Mouse (Mus musculus) spleen, adult 2 months (tissue): Measurements from ENCODE around the gene Spata31d1a. TPM values are rescaled to one million over a fixed set of nuclear protein-coding genes. Genes with fewer than 3 reads are reported as not detected.

Experiments used
- DNase-seq, 2 experiments: peaks; one replicate each; pipeline versions ENCODE4 v3.0.0 to v3.0.0-alpha.2; 2012 to 2021; ENCODE audit warnings: low spot score in 2 of 2, low read depth in 1 of 2
- H3K27ac ChIP-seq: fragments of 200-500 bp; 2 replicates; pipeline ENCODE4 v1.5.1; 2012; ENCODE audit warnings: low read length, inconsistent platforms; ENCODE audit not compliant: insufficient read depth
- H3K27me3 ChIP-seq: fragments of 200-500 bp; 2 replicates; pipeline ENCODE4 v1.6.1; 2012; ENCODE audit warnings: mild to moderate bottlenecking, moderate library complexity, low read length, inconsistent platforms; ENCODE audit not compliant: control insufficient read depth, insufficient read depth
- H3K36me3 ChIP-seq: fragments of 200-500 bp; 2 replicates; pipeline ENCODE4 v1.6.1; 2012; ENCODE audit warnings: mild to moderate bottlenecking, low read length, inconsistent platforms; ENCODE audit not compliant: control insufficient read depth, insufficient read depth
- H3K4me1 ChIP-seq: fragments of 200-500 bp; 2 replicates; pipeline ENCODE4 v1.6.1; 2011; ENCODE audit warnings: inconsistent platforms; ENCODE audit not compliant: control insufficient read depth, insufficient read depth, insufficient read length
- H3K4me3 ChIP-seq: fragments of 200-500 bp; 2 replicates; pipeline ENCODE4 v1.5.1; 2011; ENCODE audit warnings: mild to moderate bottlenecking, inconsistent platforms; ENCODE audit not compliant: insufficient read depth, insufficient read length; ENCODE audit errors: extremely low read depth
- CTCF ChIP-seq: fragments of 200-500 bp; IDR thresholded peaks from 2 replicates; pipeline ENCODE4 v1.5.1; 2011; ENCODE audit warnings: mild to moderate bottlenecking, inconsistent platforms; ENCODE audit not compliant: insufficient read depth, insufficient read length, insufficient replicate concordance; ENCODE audit errors: extremely low read depth
- POLR2A ChIP-seq: fragments of 200-500 bp; IDR thresholded peaks from 2 replicates; pipeline ENCODE4 v1.6.1; 2011; ENCODE audit warnings: low read depth, low read length, inconsistent platforms
- WGBS: fragments of 180-500 bp; shearing (Covaris S2); methylation state at CpG from one replicate; pipeline ENCODE4 v1.1.7; 2018; 5-methylcytosine and 5-hydroxymethylcytosine counted together
- polyA plus RNA-seq: library from polyadenylated mRNA; depleted of rRNA; stranded (reverse); fragments of >200 nt; gene quantifications from 2 replicates; pipeline ENCODE4 v1.2.3, GENCODE M21; 2012

The Spata31d1a gene
- polyA plus RNA-seq, 1 experiment: not detected

- TF ChIP-seq CTCF (no peak), POLR2A (no peak)
- no peaks in the 10 kb centered on the region for H3K36me3 ChIP-seq
- H3K4me3 ChIP-seq: no peak overlapping the region
- H3K4me1 ChIP-seq: no peaks in the 10 kb centered on the region
- DNase-seq: no peak
- 80% methylated on average over 3 of the region's 3 CpGs for WGBS
- no peak overlapping the region for H3K27ac ChIP-seq
- H3K27me3 ChIP-seq: no peaks in the 10 kb centered on the region
Observed at GRCm38 (mm10) chr13:59689843-59690242, 20.3 kb downstream of the Spata31d1a start.

- no peaks in the 10 kb centered on the region for H3K4me1 ChIP-seq
- H3K4me3 ChIP-seq: no peak overlapping the region
- no peaks in the 10 kb centered on the region for H3K36me3 ChIP-seq
- H3K27ac ChIP-seq: no peak overlapping the region
- WGBS: 82% methylated on average over 9 of the region's 9 CpGs
- no peak for DNase-seq
- TF ChIP-seq POLR2A: no peak
- TF ChIP-seq CTCF: no peak
- no peaks in the 10 kb centered on the region for H3K27me3 ChIP-seq
Observed at GRCm38 (mm10) chr13:59689313-59689712, 20.8 kb downstream of the Spata31d1a start.

GRCm38 (mm10) chr13:59688338-59688770 is 21.8 kb downstream of the Spata31d1a start:
- H3K4me3 ChIP-seq: no peak overlapping the region
- H3K4me1 ChIP-seq: no peaks in the 10 kb centered on the region
- TF ChIP-seq POLR2A: no peak
- TF ChIP-seq CTCF: no peak
- 82% methylated on average over 13 of the region's 13 CpGs for WGBS
- H3K27me3 ChIP-seq: no peaks in the 10 kb centered on the region
- no peak for DNase-seq
- no peak overlapping the region for H3K27ac ChIP-seq
- no peaks in the 10 kb centered on the region for H3K36me3 ChIP-seq

- no peaks in the 10 kb centered on the region for H3K36me3 ChIP-seq
- no peak for DNase-seq
- WGBS: 83% methylated on average over 3 of the region's 3 CpGs
Observed at GRCm38 (mm10) chr13:59685236-59685635, 24.9 kb downstream of the Spata31d1a start.

GRCm38 (mm10) chr13:59682629-59683028 is 27.5 kb downstream of the Spata31d1a start:
- no peaks in the 10 kb centered on the region for H3K4me1 ChIP-seq

More at GRCm38 (mm10) chr13:59685236-59685635, 24.9 kb downstream of the Spata31d1a start:
- Histone ChIP-seq H3K4me3 (no peak overlapping the region), H3K27me3 (no peaks in the 10 kb centered on the region), H3K27ac (no peak overlapping the region), H3K4me1 (no peaks in the 10 kb centered on the region)
- TF ChIP-seq CTCF (no peak), POLR2A (no peak)

GRCm38 (mm10) chr13:59679908-59680307 is 30.2 kb downstream of the Spata31d1a start:
- DNase-seq: no peak
- Histone ChIP-seq H3K4me1 (no peaks in the 10 kb centered on the region; the same call in 1 of the 2 replicates), H3K36me3 (no peaks in the 10 kb centered on the region), H3K27ac (no peak overlapping the region), H3K27me3 (peaks cover 2% of the 10 kb centered on the region; the same call in 1 of the 2 replicates), H3K4me3 (no peak overlapping the region)
- WGBS: 55% methylated on average over 4 of the region's 4 CpGs
- no peak for TF ChIP-seq CTCF
- TF ChIP-seq POLR2A: no peak

More at GRCm38 (mm10) chr13:59682629-59683028, 27.5 kb downstream of the Spata31d1a start:
- H3K4me3 ChIP-seq: no peak overlapping the region
- no peaks in the 10 kb centered on the region for H3K27me3 ChIP-seq
- 31% methylated on average over 7 of the region's 7 CpGs for WGBS
- no peak for DNase-seq
- no peak for TF ChIP-seq POLR2A
- TF ChIP-seq CTCF: no peak
- H3K36me3 ChIP-seq: no peaks in the 10 kb centered on the region
- no peak overlapping the region for H3K27ac ChIP-seq

GRCm38 (mm10) chr13:59679306-59679705 is 30.8 kb downstream of the Spata31d1a start:
- peaks cover 2% of the 10 kb centered on the region; the same call in 1 of the 2 replicates for H3K27me3 ChIP-seq
- H3K4me1 ChIP-seq: no peaks in the 10 kb centered on the region; the same call in 1 of the 2 replicates
- TF ChIP-seq POLR2A: no peak
- no peak for TF ChIP-seq CTCF
- no peak overlapping the region for H3K4me3 ChIP-seq
- H3K27ac ChIP-seq: no peak overlapping the region
- whole genome bisulfite sequencing: 79% methylated on average over 4 of the region's 4 CpGs
- H3K36me3 ChIP-seq: no peaks in the 10 kb centered on the region
- DNase-seq: no peak
